Mouse (Mus musculus) heart, embryonic 14.5 days (tissue): ENCODE results near the gene Cdt1. TPM values are rescaled to one million over a fixed set of nuclear protein-coding genes. Genes with fewer than 3 reads are reported as not detected.

Experiments
- ATAC-seq: fragments of 200-750 bp; cut with Nextera tagmentation; 2 replicates; pipeline ENCODE4 v1.8.0; 2017; ENCODE audit warnings: low read depth, moderate TSS enrichment; ENCODE audit not compliant: insufficient number of reproducible peaks, insufficient read depth, low FRiP score
- H3K27ac ChIP-seq, 2 experiments: fragments of 200-500 bp in 1 of 2; fragments of 300-500 bp in 1 of 2; sonication (generic) in 1 of 2; replicated peaks in 1 of 2; 2 replicates each; pipeline ENCODE4 v1.5.1; 2012 to 2014; ENCODE audit warnings: low read depth in 2 of 2, low read length in 2 of 2, control low read depth in 1 of 2, mild to moderate bottlenecking in 1 of 2, mixed read lengths in 1 of 2; ENCODE audit not compliant: control insufficient read depth in 1 of 2, insufficient read depth in 1 of 2
- H3K27me3 ChIP-seq: fragments of 300-500 bp; sonication (generic); 2 replicates; pipeline ENCODE4 v1.6.1; 2014; ENCODE audit warnings: mild to moderate bottlenecking, low read length, control low read depth; ENCODE audit not compliant: control insufficient read depth, insufficient read depth
- H3K36me3 ChIP-seq: fragments of 300-500 bp; sonication (generic); 2 replicates; pipeline ENCODE4 v1.6.1; 2014; ENCODE audit warnings: mild to moderate bottlenecking, control low read depth, low read length, mixed read lengths; ENCODE audit not compliant: control insufficient read depth, insufficient read depth
- H3K4me1 ChIP-seq, 2 experiments: fragments of 200-500 bp in 1 of 2; fragments of 300-500 bp in 1 of 2; sonication (generic) in 1 of 2; 2 replicates each; pipeline ENCODE4 v1.6.1; 2012 to 2014; ENCODE audit warnings: low read length in 2 of 2, control low read depth in 1 of 2, mixed read lengths in 1 of 2; ENCODE audit not compliant: control insufficient read depth in 2 of 2, insufficient read depth in 2 of 2
- H3K4me2 ChIP-seq: fragments of 300-500 bp; sonication (generic); 2 replicates; pipeline ENCODE4 v1.6.1; 2014; ENCODE audit warnings: mild to moderate bottlenecking, low read length
- H3K4me3 ChIP-seq, 2 experiments: fragments of 200-500 bp in 1 of 2; fragments of 300-500 bp in 1 of 2; sonication (generic) in 1 of 2; 2 replicates each; pipeline ENCODE4 v1.5.1; 2012 to 2014; ENCODE audit warnings: low read length in 2 of 2, mild to moderate bottlenecking in 2 of 2, control low read depth in 1 of 2, low read depth in 1 of 2, moderate library complexity in 1 of 2; ENCODE audit not compliant: control insufficient read depth in 1 of 2, insufficient read depth in 1 of 2
- H3K9ac ChIP-seq: fragments of 300-500 bp; sonication (generic); 2 replicates; pipeline ENCODE4 v1.6.1; 2014; ENCODE audit warnings: mild to moderate bottlenecking, low read length
- H3K9me3 ChIP-seq: fragments of 300-500 bp; sonication (generic); 2 replicates; pipeline ENCODE4 v1.6.1; 2016; ENCODE audit warnings: low read length, control low read depth; ENCODE audit not compliant: control insufficient read depth
- WGBS: fragments of 180-500 bp; shearing (Covaris S2); extraction: QIAGEN DNeasy Blood & Tissue Kit; methylation state at CpG from one replicate; pipeline ENCODE4 v1.1.7; 2014; 5-methylcytosine and 5-hydroxymethylcytosine counted together
- polyA plus RNA-seq: library from polyadenylated mRNA; unstranded; fragments of >200 nt; fragmentation: Nextera tagmentation; extraction: Ambion mirVana; gene quantifications from 2 replicates; pipeline ENCODE4 v1.2.1, GENCODE M21; 2014

Cdt1 gene
- polyA plus RNA-seq, 1 experiment from 2014 or later = 23.2 TPM

DNA sequence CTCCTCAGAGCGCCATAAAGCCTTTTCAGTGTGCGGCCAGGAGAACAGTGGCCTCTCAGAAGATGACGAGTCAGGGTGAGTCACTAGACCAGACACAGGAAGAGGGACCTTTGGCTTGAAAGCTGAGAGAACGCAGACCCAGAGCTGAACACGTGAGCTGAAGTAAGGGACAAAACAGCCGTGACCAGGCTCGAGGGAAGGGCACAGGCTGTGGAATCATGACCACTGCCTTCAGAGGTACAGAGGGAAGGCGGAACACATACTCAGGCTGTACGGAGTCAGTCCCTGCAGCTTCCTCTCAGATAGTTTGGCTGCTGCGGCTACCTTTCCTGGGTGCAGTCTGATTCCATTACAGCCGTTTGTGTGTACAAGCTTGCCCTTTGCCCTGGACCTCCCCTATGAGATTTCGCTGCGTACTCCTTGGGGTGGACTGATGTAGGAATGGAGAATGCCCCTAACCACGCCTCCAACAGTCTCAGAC, 17.6 kb downstream of the Cdt1 start:
- no peaks in the 10 kb centered on the region for H3K27me3 ChIP-seq
- WGBS = 51% methylated on average over 14 of the region's 14 CpGs
- no peaks in the 10 kb centered on the region for H3K9me3 ChIP-seq
- H3K4me1 ChIP-seq = peaks cover 0 to 4% of the 10 kb centered on the region in 2 experiments; a peak in 2 of 4 replicates
- no peaks in the 10 kb centered on the region for H3K36me3 ChIP-seq
- no peak for ATAC-seq
- no peak overlapping the region for H3K9ac ChIP-seq
- H3K4me2 ChIP-seq = no peak overlapping the region
- no peak overlapping the region for H3K27ac ChIP-seq
- H3K4me3 ChIP-seq = no peak overlapping the region

DNA sequence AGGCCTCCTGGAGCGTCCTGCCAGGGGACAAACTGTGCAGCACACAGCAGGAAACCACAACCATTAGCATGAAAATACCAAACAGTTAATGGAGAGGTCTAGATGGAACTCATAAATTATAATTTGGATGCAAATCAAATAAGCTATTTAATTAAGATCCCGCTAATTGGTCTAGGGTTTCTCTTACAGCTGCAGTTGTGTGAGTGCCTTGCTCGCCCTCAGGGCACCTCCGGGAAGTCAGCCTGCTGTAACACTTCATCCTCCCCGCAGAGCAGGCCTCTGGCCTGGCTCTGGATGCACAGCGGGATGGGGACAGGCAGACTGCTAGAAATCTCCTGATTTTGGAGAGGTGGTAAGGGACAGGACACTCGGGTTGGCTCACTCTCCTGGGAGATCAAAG, 18.4 kb downstream of the Cdt1 start:
- Histone ChIP-seq H3K4me1 (peaks cover 0 to 4% of the 10 kb centered on the region in 2 experiments; a peak in 2 of 4 replicates), H3K9me3 (no peaks in the 10 kb centered on the region), H3K27ac (no peak overlapping the region), H3K4me3 (no peak overlapping the region), H3K9ac (no peak overlapping the region), H3K36me3 (no peaks in the 10 kb centered on the region), H3K27me3 (no peaks in the 10 kb centered on the region), H3K4me2 (no peak overlapping the region)
- ATAC-seq = no peak
- WGBS = 79% methylated on average over 7 of the region's 7 CpGs

DNA sequence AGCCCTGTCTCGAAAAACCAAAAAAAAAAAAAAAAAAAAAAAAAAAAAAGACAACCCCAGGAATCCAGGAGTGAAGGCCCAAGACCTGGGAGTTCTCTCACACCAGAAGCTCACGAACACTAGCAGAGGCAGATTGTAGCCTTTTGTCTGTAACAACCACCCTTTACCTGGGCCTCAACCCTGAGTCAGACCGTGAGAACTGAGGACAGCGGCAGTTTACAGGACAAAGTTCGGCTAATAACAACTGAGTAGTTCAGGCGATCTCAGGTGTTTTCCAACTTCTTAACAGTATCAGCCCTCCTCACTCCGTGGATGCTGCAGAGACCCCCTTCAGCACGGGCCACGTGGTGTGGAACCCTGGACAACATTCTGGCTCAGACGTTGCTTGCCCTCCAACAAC, 18.9 kb downstream of the Cdt1 start:
- 86% methylated on average over 10 of the region's 10 CpGs for WGBS
- no peak overlapping the region for H3K9ac ChIP-seq
- no peak for ATAC-seq
- H3K27me3 ChIP-seq = no peaks in the 10 kb centered on the region
- no peak overlapping the region for H3K4me3 ChIP-seq
- H3K9me3 ChIP-seq = no peaks in the 10 kb centered on the region
- H3K36me3 ChIP-seq = no peaks in the 10 kb centered on the region
- no peak overlapping the region for H3K4me2 ChIP-seq
- H3K27ac ChIP-seq = no peak overlapping the region
- peaks cover 0 to 4% of the 10 kb centered on the region in 2 experiments; a peak in 2 of 4 replicates for H3K4me1 ChIP-seq

DNA sequence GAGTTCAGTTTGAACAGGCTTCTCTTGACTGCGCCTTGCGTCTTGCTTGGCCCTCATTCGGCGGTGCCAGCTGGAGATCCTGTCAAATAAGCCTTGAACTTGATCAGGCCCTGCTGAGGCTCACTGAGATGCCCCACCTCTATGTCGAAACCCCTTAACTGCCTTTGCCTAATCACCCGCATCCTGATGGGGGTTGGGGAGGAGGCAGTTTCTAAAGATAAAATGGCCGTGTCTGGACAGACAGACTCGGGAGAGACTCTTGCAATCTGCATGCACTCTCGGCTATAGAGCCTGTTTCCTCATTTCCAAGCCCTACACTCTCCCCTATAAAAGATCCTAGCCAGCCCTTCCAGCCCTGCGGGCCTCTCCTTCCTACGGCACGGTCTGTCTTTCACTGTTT, 25.4 kb downstream of the Cdt1 start:
- Histone ChIP-seq H3K4me3 (no peak overlapping the region), H3K4me1 (peaks cover 0 to 2% of the 10 kb centered on the region in 2 experiments; a peak in 1 of 4 replicates), H3K27me3 (no peaks in the 10 kb centered on the region), H3K36me3 (peaks cover 21% of the 10 kb centered on the region), H3K9me3 (no peaks in the 10 kb centered on the region), H3K4me2 (no peak overlapping the region), H3K27ac (no peak overlapping the region), H3K9ac (no peak overlapping the region; the same call in 1 of the 2 replicates)
- ATAC-seq = no peak
- WGBS = 59% methylated on average over 12 of the region's 12 CpGs

DNA sequence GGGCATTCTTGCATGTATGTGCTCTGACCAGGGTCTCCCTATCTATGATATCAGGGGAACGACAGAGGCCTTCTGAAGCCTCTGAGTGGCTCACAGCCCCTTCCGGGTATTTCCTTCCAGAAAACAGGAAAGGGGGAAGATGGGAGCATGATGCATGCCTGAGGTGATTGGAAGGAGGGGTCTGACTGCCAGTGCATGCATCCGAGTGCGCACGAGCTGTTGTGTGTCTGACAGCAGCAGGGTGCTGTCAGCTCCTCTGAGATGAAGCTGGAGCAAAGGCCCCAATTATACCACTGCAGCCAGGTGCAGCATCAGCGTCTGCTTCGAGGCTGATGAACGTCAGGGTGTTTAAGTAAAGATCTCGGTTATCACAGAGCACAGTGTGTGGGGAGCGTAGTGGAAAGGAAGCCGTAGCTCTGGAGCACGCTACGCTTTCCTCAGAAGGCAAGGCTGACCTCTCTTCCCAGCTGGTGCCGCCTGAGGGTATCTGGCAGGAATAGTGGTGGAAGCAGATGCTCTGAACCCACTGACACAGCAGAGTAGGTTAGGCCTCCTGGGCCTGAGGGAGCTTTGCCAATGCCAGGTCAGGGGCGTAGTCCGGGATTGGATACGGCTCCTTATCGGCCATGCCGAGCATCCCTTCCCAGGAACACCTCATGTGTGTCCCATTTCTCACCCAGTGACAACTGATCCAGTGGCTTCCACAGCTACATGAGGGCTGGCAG, 26.1 kb downstream of the Cdt1 start:
- WGBS = 66% methylated on average over 19 of the region's 19 CpGs
- H3K4me3 ChIP-seq = no peak overlapping the region
- no peaks in the 10 kb centered on the region for H3K27me3 ChIP-seq
- H3K9ac ChIP-seq = no peak overlapping the region; the same call in 1 of the 2 replicates
- no peaks in the 10 kb centered on the region for H3K9me3 ChIP-seq
- peaks cover 24% of the 10 kb centered on the region for H3K36me3 ChIP-seq
- no peak overlapping the region for H3K4me2 ChIP-seq
- no peak overlapping the region for H3K27ac ChIP-seq
- ATAC-seq = no peak
- peaks cover 0 to 2% of the 10 kb centered on the region in 2 experiments; a peak in 1 of 4 replicates for H3K4me1 ChIP-seq

DNA sequence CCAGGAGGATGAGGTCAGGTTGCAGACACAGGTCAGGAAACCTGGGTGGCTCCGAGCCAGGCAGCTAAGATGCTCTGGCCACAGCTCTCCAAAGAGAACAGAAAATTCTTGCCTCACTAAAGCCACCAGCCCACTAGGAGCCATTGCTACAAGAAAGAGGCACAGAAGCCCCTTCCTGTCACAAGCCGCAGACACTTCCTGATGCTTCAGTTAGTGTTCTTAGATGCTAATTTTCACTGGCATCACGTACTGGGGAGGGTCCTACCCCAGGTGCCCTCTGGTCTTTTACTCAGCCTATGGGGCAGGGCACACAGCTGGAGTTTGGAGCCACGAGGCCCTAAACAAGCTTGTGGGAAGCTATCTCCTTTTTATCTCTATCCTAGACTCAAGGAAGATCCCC, 28.2 kb downstream of the Cdt1 start:
- H3K9ac ChIP-seq = no peak overlapping the region
- ATAC-seq = no peak
- WGBS = 49% methylated on average over 4 of the region's 4 CpGs
- no peak overlapping the region for H3K27ac ChIP-seq
- peaks cover 27% of the 10 kb centered on the region for H3K36me3 ChIP-seq
- H3K4me2 ChIP-seq = no peak overlapping the region
- no peaks in the 10 kb centered on the region for H3K9me3 ChIP-seq
- no peaks in the 10 kb centered on the region for H3K27me3 ChIP-seq
- H3K4me3 ChIP-seq = no peak overlapping the region
- peaks cover 0 to 2% of the 10 kb centered on the region in 2 experiments; a peak in 1 of 4 replicates for H3K4me1 ChIP-seq

DNA sequence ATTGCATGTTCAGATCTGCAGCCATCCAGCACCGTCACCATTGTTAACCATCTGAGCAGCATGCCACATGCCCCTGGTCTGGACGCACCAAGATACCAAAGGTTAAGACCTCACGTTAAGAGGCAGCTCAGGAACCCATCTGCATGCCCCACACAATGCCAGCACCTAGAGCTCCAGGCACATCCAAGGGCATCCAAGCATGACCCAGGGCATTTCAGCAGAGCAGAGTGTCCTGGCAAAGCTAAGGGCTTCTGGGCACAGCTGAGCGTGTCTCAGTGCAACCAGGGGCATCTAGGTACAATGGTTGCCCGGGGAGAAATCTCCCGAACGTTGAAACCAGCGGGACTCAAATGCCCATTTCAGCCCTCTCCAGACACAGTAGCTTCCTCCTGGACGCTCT, 32.9 kb downstream of the Cdt1 start:
- 92% methylated on average over 9 of the region's 9 CpGs for WGBS
- Histone ChIP-seq H3K27me3 (no peaks in the 10 kb centered on the region), H3K4me2 (no peak overlapping the region), H3K4me1 (peaks cover 9 to 13% of the 10 kb centered on the region in 2 experiments), H3K9me3 (no peaks in the 10 kb centered on the region), H3K27ac (no peak overlapping the region), H3K9ac (no peak overlapping the region), H3K36me3 (peaks cover 15% of the 10 kb centered on the region), H3K4me3 (no peak overlapping the region)
- no peak for ATAC-seq
